Mouse (Mus musculus): ENCODE data around the gene Scai. TPM values are rescaled to one million over a fixed set of nuclear protein-coding genes. Genes with fewer than 3 reads are reported as not detected.

Scai gene
- 4.9 and 11.6 TPM in 2 replicates for polyA plus RNA-seq (2012; rRNA removed)

GRCm38 (mm10) chr2:39190561-39191056 lies at the start of gene Scai:
TSS of gene Scai (minus strand) at chr2:39190734.

GRCm38 (mm10) chr2:39226019-39226640 lies 35.6 kb upstream of the Scai start, which contains the start of gene Ppp6c:
TSS of gene Ppp6c (minus strand) at chr2:39226451.

DNA sequence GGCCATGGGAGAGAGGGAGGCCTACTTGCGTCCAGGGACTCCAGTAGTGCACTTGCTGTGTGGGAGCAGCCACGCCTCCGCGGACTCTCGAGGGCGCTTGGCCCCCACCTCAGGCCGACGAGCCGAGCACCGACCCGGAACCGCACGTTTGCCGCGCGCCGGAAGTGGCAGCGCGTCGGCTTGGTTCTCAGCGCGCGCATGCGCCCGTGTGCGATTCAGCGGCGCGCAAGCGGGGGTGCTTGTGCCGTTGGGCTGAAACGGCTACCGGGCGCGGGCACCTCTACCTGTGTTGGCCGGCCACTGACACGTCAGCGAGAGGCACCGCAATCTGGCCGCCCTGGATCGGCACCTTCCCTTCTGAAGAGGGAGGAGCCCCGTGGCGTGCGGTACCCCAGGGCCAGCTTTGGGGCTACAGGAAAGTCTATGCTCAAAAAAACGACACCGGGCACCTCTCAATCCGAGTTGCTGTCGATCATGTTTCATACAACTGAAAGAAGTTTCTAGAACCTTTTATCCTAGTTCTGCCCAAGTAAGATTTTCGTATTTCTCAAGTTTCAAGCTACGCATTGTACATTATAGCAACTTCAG lies 125.0 kb downstream of the Scai start, which contains the start of gene Golga1:
Gene Golga1 (minus strand): TSS at position 142 of the 588 bp plus-strand sequence.

Other genes starting within 250 kb of the Scai start
- 0.65 and 0.87 TPM in 2 replicates for gene Wdr38, start 193.3 kb downstream of the Scai start, polyA plus RNA-seq (2012; rRNA removed)
- 68.0 and 101 TPM in 2 replicates for gene Arpc5l, start 185.4 kb downstream of the Scai start, polyA plus RNA-seq (2012; rRNA removed)
- gene Rpl35, start 185.1 kb downstream of the Scai start, polyA plus RNA-seq (2012; rRNA removed): 817 and 836 TPM in 2 replicates
- 31.9 and 39.1 TPM in 2 replicates for gene Golga1, start 125.2 kb downstream of the Scai start, polyA plus RNA-seq (2012; rRNA removed)
- 49.8 and 63.2 TPM in 2 replicates for gene Ppp6c, start 35.7 kb upstream of the Scai start, polyA plus RNA-seq (2012; rRNA removed)

Measured in central nervous system, embryonic 11.5 days (tissue).